Mouse (Mus musculus): ENCODE data around the gene Mthfr. TPM values are rescaled to one million over a fixed set of nuclear protein-coding genes. Genes with fewer than 3 reads are reported as not detected.

Gene Mthfr
- 11.2 and 16.1 TPM in 2 replicates for polyA plus RNA-seq (2015; fragmentation: Nextera tagmentation; extraction: Ambion mirVana)

GRCm38 (mm10) chr4:148038600-148039253, at the start of gene Mthfr, which contains the start of gene Clcn6:
Mthfr (plus strand) TSS chr4:148039077.
Clcn6 (minus strand) TSS chr4:148038821.
- Histone ChIP-seq H3K9me3 (replicated peaks) (no peaks in the 10 kb centered on the region), H3K4me1 (replicated peaks) (peaks cover 49% of the 10 kb centered on the region), H3K36me3 (peaks cover 6% of the 10 kb centered on the region; the same call in 1 of the 2 replicates), H3K9ac (peak within 1 kb of the TSS; percentile 69), H3K4me3 (peak within 1 kb of the TSS; percentile 81), H3K27ac (peak within 1 kb of the TSS; percentile 87), H3K27me3 (no peaks in the 10 kb centered on the region), H3K4me2 (peak within 1 kb of the TSS; percentile 85)
- under 1% methylated on average over 54 of the region's 54 CpGs for WGBS
- ATAC-seq (replicated peaks; ENCODE audit: insufficient number of reproducible peaks, insufficient read depth, low FRiP score, low read depth) = peak; percentile 92

- no peak overlapping the region for H3K27ac ChIP-seq
- no peaks in the 10 kb centered on the region for H3K4me1 ChIP-seq (replicated peaks)
- ATAC-seq (replicated peaks; ENCODE audit: insufficient number of reproducible peaks, insufficient read depth, low FRiP score, low read depth) = no peak
- no peaks in the 10 kb centered on the region; the same call in 1 of the 2 replicates for H3K27me3 ChIP-seq
- H3K4me3 ChIP-seq = no peak overlapping the region
- no peak overlapping the region for H3K4me2 ChIP-seq
- no peaks in the 10 kb centered on the region for H3K9me3 ChIP-seq (replicated peaks)
- WGBS = 63% methylated on average over 7 of the region's 7 CpGs
- no peak overlapping the region for H3K9ac ChIP-seq
- no peaks in the 10 kb centered on the region for H3K36me3 ChIP-seq
These were observed 45.2 kb upstream of the Mthfr start for GRCm38 (mm10) chr4:147993571-147994095.

GRCm38 (mm10) chr4:147995311-147995710, 43.6 kb upstream of the Mthfr start:
- Histone ChIP-seq H3K4me2 (no peak overlapping the region), H3K9ac (no peak overlapping the region), H3K27me3 (no peaks in the 10 kb centered on the region; the same call in 1 of the 2 replicates), H3K9me3 (replicated peaks) (no peaks in the 10 kb centered on the region), H3K27ac (no peak overlapping the region), H3K4me3 (no peak overlapping the region), H3K36me3 (no peaks in the 10 kb centered on the region), H3K4me1 (replicated peaks) (peaks cover 14% of the 10 kb centered on the region)
- no peak for ATAC-seq (replicated peaks; ENCODE audit: insufficient number of reproducible peaks, insufficient read depth, low FRiP score, low read depth)
- 78% methylated on average over 3 of the region's 3 CpGs for WGBS

GRCm38 (mm10) chr4:148000202-148000772, 38.6 kb upstream of the Mthfr start, which contains the start of gene Nppa:
Nppa (plus strand) TSS chr4:148000722.
- Histone ChIP-seq H3K9me3 (replicated peaks) (no peaks in the 10 kb centered on the region), H3K4me2 (peak within 1 kb of the TSS; percentile 1; the same call in 1 of the 2 replicates), H3K4me3 (peak within 1 kb of the TSS; percentile 23), H3K27ac (peak within 1 kb of the TSS; percentile 37), H3K9ac (no peak within 1 kb of the TSS), H3K36me3 (peaks cover 2% of the 10 kb centered on the region; the same call in 1 of the 2 replicates), H3K27me3 (no peaks in the 10 kb centered on the region; the same call in 1 of the 2 replicates), H3K4me1 (replicated peaks) (peaks cover 21% of the 10 kb centered on the region)
- 19% methylated on average over 12 of the region's 12 CpGs for WGBS
- ATAC-seq (replicated peaks; ENCODE audit: insufficient number of reproducible peaks, insufficient read depth, low FRiP score, low read depth) = peak; percentile 68

GRCm38 (mm10) chr4:148001013-148001789, 37.7 kb upstream of the Mthfr start:
- no peak overlapping the region for H3K4me2 ChIP-seq
- peaks cover 11% of the 10 kb centered on the region for H3K36me3 ChIP-seq
- no peaks in the 10 kb centered on the region for H3K9me3 ChIP-seq (replicated peaks)
- no peak for ATAC-seq (replicated peaks; ENCODE audit: insufficient number of reproducible peaks, insufficient read depth, low FRiP score, low read depth)
- no peaks in the 10 kb centered on the region; the same call in 1 of the 2 replicates for H3K27me3 ChIP-seq
- WGBS = 68% methylated on average over 17 of the region's 17 CpGs
- no peak overlapping the region for H3K9ac ChIP-seq
- H3K4me3 ChIP-seq = peak overlapping the region; percentile 23
- H3K27ac ChIP-seq = peak overlapping the region; percentile 33; the same call in 1 of the 2 replicates
- H3K4me1 ChIP-seq (replicated peaks) = peaks cover 21% of the 10 kb centered on the region

GRCm38 (mm10) chr4:148001866-148002265, 37.0 kb upstream of the Mthfr start:
- H3K27ac ChIP-seq = no peak overlapping the region
- 0 out of 2 replicates have a peak overlapping the region, but pooled peaks have one; percentile 23 for H3K4me3 ChIP-seq
- H3K4me2 ChIP-seq = no peak overlapping the region

GRCm38 (mm10) chr4:148004361-148004760, 34.5 kb upstream of the Mthfr start:
- 72% methylated on average over 7 of the region's 7 CpGs for WGBS
- Histone ChIP-seq H3K4me1 (replicated peaks) (peaks cover 16% of the 10 kb centered on the region), H3K9ac (no peak overlapping the region), H3K27me3 (no peaks in the 10 kb centered on the region), H3K9me3 (replicated peaks) (no peaks in the 10 kb centered on the region), H3K4me2 (no peak overlapping the region), H3K27ac (no peak overlapping the region), H3K4me3 (no peak overlapping the region), H3K36me3 (peaks cover 41% of the 10 kb centered on the region)
- no peak for ATAC-seq (replicated peaks; ENCODE audit: insufficient number of reproducible peaks, insufficient read depth, low FRiP score, low read depth)

More at GRCm38 (mm10) chr4:148001866-148002265, 37.0 kb upstream of the Mthfr start:
- Histone ChIP-seq H3K9me3 (replicated peaks) (no peaks in the 10 kb centered on the region), H3K4me1 (replicated peaks) (peaks cover 21% of the 10 kb centered on the region), H3K36me3 (peaks cover 18% of the 10 kb centered on the region), H3K9ac (no peak overlapping the region), H3K27me3 (no peaks in the 10 kb centered on the region; the same call in 1 of the 2 replicates)
- 32% methylated on average over 8 of the region's 8 CpGs for WGBS
- ATAC-seq (replicated peaks; ENCODE audit: insufficient number of reproducible peaks, insufficient read depth, low FRiP score, low read depth) = no peak

- WGBS = 65% methylated on average over 4 of the region's 4 CpGs
- Histone ChIP-seq H3K4me3 (no peak overlapping the region), H3K9me3 (replicated peaks) (no peaks in the 10 kb centered on the region), H3K27ac (no peak overlapping the region), H3K9ac (no peak overlapping the region), H3K36me3 (peaks cover 81% of the 10 kb centered on the region), H3K4me2 (no peak overlapping the region), H3K4me1 (replicated peaks) (0 out of 2 replicates have a peak, but pooled peaks cover 3% of the 10 kb centered on the region), H3K27me3 (no peaks in the 10 kb centered on the region)
- no peak for ATAC-seq (replicated peaks; ENCODE audit: insufficient number of reproducible peaks, insufficient read depth, low FRiP score, low read depth)
These were observed 30.5 kb upstream of the Mthfr start for GRCm38 (mm10) chr4:148008412-148008811.

- Histone ChIP-seq H3K4me2 (no peak overlapping the region), H3K36me3 (peaks cover 93% of the 10 kb centered on the region), H3K27me3 (no peaks in the 10 kb centered on the region), H3K4me3 (no peak overlapping the region), H3K9ac (no peak overlapping the region), H3K9me3 (replicated peaks) (no peaks in the 10 kb centered on the region), H3K27ac (no peak overlapping the region), H3K4me1 (replicated peaks) (no peaks in the 10 kb centered on the region)
- no peak for ATAC-seq (replicated peaks; ENCODE audit: insufficient number of reproducible peaks, insufficient read depth, low FRiP score, low read depth)
- WGBS = 68% methylated on average over 2 of the region's 2 CpGs
These were observed 29.2 kb upstream of the Mthfr start for GRCm38 (mm10) chr4:148009641-148010040.

GRCm38 (mm10) chr4:148011332-148011731, 27.5 kb upstream of the Mthfr start:
- Histone ChIP-seq H3K9me3 (replicated peaks) (no peaks in the 10 kb centered on the region), H3K4me3 (no peak overlapping the region), H3K4me2 (no peak overlapping the region), H3K27me3 (no peaks in the 10 kb centered on the region), H3K9ac (no peak overlapping the region), H3K4me1 (replicated peaks) (no peaks in the 10 kb centered on the region), H3K27ac (no peak overlapping the region), H3K36me3 (peaks cover 98% of the 10 kb centered on the region)
- ATAC-seq (replicated peaks; ENCODE audit: insufficient number of reproducible peaks, insufficient read depth, low FRiP score, low read depth) = no peak
- WGBS = 83% methylated on average over 3 of the region's 3 CpGs

GRCm38 (mm10) chr4:148012216-148012615, 26.7 kb upstream of the Mthfr start:
- Histone ChIP-seq H3K4me2 (no peak overlapping the region), H3K27ac (no peak overlapping the region), H3K27me3 (no peaks in the 10 kb centered on the region), H3K9me3 (replicated peaks) (no peaks in the 10 kb centered on the region), H3K9ac (no peak overlapping the region), H3K4me1 (replicated peaks) (no peaks in the 10 kb centered on the region), H3K4me3 (no peak overlapping the region), H3K36me3 (peaks cover 98% of the 10 kb centered on the region)
- no peak for ATAC-seq (replicated peaks; ENCODE audit: insufficient number of reproducible peaks, insufficient read depth, low FRiP score, low read depth)
- WGBS = 88% methylated on average over 4 of the region's 4 CpGs
